Mouse (Mus musculus) gonadal fat pad, adult 2 months (tissue): Measurements from ENCODE around the gene Naaladl2. TPM values are rescaled to one million over a fixed set of nuclear protein-coding genes. Genes with fewer than 3 reads are reported as not detected.

Experiments
- DNase-seq: peaks from one replicate; pipeline ENCODE4 v3.0.0-alpha.2; 2012; ENCODE audit warnings: low read depth
- polyA plus RNA-seq: library from polyadenylated mRNA; depleted of rRNA; stranded (reverse); fragments of >200 nt; gene quantifications from 2 replicates; pipeline ENCODE4 v1.2.3, GENCODE M21; 2012

Naaladl2 gene
- polyA plus RNA-seq, 1 experiment = 0.82 TPM

DNA sequence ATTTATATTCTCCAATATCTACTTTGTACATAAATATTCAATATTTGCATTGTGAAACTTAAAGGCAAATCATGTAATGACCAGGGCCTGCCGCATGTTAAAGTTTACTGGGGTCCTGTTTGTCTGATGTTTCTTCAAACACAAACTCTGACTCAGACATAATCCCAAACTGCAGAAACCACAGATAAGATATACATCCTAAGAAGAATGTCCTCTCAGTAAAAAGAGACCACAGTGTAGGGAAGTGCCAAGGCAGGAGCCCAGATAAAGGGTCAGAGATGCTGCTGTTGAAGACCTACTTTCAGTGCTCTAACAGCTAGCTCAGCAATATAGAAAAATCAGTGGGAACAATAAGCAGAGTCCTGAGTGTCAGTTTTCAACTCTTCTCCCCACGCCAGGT, 201.9 kb downstream of the Naaladl2 start:
- DNase-seq = no peak

DNA sequence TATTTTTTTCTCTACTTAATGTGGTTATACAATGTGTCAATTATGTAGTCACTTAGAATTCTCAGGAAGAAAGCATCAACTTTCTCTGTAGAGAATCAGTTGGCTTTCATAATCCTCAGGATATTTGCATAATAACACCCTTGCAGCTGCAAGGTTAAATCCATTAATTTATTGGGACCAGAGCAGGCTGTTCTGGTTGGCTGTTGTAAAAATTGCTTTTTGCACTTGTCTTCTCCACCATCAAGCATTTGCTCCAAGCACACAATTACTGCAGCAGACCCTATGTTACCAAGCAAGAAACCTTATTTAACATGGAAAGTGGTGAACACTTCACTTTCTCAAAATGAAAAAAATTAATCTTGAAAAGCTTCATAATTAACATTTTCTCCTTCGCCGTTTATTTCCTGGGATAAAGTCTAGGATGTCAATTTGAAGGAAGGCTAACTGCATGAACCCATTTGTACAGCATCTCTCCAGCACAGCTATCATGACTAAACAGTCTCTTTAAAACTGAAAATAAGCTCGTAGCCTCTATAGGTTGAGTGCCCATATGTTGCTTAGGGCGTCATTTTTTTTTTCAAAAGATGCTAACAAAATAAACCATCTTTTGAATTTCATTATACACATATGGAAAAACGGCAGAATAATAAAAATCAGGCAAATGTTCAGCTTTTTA, 205.4 kb downstream of the Naaladl2 start:
- DNase-seq = no peak

DNA sequence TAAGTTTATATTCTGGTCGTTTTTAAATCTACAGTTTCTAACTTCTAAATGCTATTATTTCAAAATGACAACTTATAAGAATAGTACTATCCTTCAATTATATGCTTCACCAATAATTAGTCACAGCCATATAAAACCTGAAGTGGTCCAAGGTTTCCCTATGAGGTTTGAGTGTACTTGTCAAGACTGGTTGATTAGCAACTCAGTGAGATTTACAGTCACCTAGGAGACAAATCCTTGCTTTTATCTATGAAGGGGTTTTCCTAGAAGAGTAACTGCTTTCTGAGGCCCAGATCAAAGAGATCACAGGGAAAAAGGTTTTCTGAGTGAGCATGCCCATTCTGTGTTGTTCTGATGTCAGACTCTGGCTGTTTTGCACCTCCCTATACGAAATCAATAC, 222.2 kb downstream of the Naaladl2 start:
- no peak for DNase-seq

DNA sequence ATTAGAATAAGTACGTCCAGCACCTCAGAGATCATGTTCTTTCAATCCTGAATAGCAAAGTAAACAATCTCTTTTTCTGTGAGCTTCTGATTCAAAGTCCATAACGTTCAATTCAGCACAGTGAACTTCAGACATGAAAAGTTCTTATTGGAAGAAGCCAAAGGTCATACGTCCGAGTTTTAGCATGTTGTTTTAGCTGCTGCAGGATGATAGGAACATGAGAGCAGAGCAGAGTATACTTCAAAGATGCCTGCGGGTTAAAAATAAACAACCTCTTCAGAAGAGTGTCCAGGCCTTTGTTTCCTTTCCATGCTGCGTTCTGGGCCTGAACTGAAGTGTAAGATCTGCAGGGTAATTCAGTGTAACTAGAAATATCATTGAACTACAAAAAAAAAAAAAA, 222.7 kb downstream of the Naaladl2 start:
- no peak for DNase-seq

DNA sequence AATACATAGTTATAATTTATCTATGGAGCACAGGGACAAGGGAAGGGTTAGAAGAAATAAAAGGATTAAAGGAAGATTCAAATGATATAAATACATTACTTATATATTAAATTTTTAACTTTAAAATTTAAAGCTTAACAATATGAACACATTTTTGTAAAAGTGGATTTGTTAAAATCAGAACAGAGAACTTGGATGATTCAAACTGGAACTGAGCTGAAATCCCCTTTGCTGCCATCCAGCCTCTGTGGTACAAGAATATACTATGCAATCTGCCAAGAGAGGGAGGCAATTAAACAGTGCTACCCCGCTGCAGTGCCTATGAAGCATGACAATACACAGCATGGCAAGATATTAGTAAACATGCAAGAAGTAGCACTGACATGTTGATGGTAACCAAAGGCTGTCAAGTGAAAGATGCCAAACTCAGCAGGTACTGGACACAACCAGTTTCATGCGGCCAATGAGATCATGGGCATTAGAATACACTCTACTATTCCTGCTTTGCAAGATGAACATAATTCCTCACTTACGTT, 238.6 kb downstream of the Naaladl2 start:
- no peak for DNase-seq

DNA sequence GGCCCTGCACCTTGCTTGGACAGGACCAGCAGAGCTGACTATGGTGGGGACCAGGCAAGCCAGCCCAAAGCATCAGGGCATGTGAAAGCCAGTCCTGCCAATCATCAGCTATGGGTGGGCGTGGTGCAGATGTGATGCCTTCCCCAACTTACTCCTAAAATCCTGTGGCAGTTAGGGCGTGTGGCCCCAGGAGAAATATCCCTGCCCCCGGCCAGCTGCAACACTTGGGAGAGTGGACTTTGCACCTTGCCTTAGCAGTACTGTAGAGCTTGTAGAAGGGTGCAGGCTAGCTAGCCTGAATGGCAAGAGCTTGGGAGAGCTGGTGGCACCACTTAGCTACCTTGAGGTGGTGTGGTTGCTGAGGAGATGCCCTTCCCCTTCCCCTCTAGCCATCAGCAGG, 255.3 kb downstream of the Naaladl2 start:
- DNase-seq = no peak

DNA sequence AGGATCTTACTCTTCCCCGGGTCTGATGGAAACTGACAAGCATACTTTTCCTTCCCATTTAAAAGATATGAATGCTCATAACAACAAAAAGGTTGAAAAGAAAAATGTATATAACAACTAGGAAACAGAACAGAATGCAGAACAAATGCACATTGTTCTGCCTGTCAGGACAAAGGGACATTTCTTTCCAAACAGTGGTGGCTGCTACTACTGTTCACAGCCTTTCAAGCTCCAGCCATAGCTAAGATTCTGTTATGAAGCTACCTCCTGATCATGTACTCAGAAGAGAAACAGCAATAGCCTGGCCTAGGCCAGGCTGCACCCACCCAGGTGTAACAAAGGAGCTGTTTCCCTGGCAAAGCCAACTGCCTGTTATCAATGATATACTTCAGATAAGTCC, 271.8 kb downstream of the Naaladl2 start:
- no peak for DNase-seq

DNA sequence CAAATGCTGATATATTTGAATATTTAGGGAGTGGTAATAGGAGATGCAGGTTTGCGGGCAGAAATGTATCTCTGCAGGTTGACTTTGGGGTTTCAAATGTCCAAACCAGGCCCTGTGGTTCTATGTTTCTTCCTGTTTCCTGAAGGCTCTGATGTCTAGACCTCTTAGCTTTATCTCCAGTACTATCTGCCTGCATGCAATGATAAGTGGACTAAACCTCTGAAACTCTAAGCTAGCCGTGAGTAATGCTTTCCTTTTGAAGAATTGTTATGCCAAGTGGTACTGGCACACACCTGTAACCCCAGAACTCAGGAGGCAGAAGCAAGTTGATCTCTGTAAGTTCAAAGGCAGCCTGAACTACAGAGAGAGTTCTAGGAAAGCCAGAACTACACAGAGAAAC, 291.1 kb downstream of the Naaladl2 start:
- DNase-seq = no peak

DNA sequence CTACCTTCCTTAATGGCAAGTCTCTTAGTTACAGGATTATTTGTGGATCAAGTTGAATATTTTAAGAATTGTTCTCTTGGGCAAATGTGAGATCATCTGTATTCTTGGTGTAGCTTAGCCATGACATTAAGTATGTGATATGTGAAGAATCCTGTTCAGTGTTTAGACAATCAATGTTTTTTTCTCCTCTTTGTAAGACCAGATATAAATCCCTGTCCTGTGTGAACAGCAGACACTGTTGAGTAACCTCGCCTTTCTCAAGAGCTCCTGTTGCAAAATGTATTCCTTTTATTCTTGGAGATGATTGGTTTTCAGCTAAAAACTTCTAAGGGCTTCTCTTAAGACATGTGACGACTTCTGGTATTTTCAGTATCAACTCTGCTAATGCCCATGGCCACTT, 347.3 kb downstream of the Naaladl2 start:
- DNase-seq = no peak

DNA sequence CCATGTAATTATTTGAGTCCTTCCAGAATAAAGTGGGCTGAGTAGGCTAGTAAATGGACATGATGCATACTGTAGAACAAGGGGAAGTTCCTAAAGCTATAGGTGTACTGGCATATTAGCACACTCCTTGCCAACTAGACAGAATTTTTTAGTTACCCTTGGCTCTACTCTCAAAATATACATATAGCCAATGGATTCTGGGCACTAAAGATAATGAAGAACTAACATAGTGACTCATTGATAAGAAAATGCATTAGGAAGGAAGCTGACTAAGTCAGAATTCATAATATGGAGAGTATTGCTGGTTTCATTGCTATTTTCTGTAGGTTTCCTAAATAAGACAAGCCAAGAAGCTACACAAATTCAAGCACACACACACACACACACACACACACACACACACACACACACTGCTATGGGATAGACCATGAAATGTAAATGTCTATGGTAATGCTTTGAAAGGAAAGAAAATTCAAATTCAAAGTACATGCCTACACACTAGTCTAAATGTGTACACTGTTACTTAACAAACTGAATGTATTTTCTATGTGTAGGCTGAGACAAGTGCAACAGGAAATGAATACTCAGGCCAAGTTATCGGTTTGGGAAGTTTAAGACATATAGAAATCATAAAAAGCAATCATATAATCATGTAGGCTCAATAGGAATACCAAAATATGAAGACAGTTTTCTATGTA, 356.5 kb downstream of the Naaladl2 start:
- no peak for DNase-seq

DNA sequence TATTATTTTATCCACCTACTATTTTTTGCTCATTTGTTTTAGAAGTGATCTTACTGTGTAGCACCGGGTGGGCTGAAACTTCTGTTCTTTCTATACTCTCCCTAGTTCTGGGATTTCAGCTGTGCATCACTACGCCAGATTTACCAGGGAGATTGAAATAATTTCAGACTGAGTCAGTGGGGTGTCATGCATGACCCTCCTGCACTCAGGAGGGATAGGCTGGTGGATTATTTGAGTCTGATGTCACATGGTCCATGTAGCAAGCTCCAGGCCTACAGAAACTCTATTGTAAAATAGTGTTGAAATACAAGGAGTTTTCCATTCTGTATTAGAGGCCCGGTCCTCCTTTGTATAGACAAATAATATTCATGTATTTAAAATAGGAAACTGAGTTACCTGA, 360.0 kb downstream of the Naaladl2 start:
- DNase-seq = no peak

DNA sequence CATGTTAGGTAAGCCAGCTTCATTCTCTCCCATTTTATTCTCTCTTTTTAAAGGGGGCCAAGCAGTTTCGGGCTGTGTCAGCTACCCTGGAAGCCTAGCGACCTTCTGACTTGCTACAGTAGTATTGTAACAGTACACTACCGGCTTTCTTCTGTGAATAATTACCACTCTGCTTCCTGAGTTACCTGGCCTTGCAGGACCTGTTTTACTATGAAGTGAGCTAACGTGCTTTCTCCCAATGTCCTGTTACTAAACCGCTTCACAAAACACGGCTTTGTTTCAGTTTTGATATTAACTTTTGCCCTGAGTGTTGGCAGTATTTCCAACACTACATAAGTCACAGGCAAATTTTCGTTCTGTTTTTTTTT, 360.6 kb downstream of the Naaladl2 start:
- DNase-seq = no peak

DNA sequence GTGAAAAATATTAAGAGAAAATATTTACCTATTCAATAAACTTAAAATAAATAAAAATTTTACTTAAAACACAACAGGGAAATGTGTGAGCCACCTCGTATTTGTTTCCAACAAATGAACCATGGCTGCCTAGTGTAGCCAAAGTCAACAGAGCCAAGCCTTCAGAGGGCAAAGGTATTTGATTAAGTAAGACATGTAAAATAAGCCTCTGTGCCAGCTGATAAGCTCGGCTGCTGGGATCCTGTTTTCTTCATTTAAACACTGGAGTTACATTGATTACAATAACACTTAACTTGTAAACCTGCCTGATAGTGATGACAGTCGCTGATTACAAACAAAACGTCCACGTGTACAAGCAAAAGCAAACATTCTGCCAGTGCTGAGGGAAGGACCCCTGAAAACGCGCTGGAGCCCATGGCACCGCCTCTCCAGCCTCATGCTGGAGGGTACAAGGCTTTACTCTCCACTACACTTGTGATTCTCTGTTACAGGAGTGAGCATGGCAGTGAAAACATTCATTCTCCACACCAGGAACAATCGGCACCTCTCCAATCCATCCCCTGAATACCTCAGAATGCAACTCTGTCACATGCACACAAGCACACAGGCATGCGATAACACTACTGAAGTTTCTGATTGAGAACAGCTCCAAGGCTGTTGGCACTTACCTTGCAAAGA, 361.1 kb downstream of the Naaladl2 start:
- DNase-seq = no peak

DNA sequence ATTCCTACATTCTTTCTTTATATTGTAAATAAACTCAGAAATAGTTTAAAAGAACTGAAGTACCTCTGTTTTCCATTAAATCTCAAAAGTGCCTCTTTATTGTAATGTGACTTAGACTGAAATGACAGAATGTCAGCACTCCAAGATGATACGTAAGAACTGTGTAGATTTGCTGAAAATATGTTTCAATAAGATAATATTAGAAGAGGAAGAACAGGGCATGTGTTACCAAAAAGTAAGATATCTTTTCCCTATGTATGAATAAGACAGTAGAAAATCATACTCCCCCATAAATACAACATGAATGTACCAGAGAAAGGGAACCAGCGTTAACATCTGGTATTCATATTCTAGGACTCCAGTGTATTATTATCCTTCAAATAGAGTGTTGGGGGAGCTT, 362.4 kb downstream of the Naaladl2 start:
- DNase-seq = no peak

DNA sequence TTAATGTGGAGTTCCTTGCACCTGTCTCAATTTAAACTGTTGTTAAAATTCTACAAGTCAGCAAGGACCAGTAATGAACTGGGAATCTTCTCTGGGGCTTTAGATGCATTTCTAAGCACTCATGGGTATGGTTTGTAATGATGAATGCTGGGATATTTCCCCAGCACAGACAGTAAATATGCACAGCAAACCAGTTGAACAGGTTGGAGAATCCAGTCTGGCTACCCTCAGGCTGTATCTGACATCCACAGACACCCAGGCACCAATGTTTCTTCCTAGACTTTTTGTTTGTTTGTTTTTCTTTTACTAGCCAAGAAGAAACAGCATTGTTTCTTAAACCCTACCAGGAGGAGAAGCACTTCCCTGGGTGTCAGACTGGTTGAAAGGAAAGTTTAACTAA, 365.6 kb downstream of the Naaladl2 start:
- DNase-seq = peak; percentile 73

DNA sequence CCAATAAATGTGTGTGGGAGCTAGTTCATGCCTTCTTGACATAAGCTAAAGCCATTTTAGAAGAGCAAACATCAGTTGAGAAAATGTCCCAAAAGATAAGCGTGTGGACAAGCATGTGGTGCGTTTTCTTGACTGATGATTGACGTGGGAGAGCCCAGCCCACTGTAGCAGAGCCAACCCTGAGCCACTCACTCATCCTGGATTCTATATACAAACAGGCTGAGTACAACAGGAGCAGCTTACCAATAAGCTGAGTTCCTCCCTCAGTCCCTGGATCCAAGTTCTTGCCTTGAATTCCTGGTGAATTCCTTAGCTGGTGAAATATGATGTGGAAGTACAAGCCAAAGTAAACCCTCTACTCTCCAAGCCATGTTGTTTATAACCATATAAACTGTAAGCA, 395.0 kb downstream of the Naaladl2 start:
- no peak for DNase-seq

DNA sequence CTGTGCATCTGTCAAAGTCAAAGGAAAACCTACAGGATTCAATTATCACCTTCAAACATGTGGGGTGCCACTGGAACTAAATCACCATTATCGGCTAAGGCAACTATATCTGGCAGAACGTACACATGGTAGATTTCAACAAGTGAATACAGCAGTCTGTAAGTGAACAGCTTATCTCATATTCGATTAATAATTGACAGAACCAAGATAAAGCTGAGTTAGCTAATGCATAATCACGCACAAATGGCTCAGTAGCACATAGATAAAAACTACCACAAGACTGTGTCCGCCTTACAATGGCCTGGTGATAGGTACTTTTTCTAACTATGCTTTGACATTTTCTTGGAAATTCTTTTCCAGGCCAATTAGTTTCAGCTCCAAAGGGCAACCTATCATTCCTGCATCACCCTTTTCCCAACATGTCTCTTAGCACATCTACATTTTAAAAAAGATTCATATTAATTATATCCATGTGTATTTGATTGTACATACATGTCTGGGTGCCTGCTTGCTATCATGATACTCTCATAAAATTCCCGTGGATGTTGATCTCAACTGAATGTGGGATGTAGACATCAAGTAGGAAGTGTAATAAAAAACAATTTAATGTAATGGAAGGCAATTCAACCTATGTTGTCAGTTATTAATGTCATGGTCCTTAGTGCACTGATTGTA, 396.7 kb downstream of the Naaladl2 start:
- DNase-seq = no peak

DNA sequence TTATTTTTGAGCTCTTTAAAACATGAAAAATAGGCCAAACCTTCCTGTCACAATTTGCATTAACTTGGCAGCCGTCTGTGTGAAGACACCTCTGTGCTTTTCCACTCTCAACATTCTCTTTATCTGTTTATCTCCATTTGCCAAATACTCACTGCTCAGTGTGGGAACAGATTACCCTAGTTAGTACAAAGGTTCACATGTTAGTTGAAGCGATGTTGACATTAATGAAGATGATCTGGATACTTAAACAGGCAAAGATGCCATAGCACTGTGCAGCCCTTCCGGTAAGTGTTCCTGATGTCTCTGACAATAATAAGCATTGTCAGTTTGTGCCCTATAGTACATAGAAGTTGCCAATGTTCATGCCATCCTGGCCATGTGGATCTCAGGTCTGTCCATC, 400.1 kb downstream of the Naaladl2 start:
- peak; percentile 23 for DNase-seq

DNA sequence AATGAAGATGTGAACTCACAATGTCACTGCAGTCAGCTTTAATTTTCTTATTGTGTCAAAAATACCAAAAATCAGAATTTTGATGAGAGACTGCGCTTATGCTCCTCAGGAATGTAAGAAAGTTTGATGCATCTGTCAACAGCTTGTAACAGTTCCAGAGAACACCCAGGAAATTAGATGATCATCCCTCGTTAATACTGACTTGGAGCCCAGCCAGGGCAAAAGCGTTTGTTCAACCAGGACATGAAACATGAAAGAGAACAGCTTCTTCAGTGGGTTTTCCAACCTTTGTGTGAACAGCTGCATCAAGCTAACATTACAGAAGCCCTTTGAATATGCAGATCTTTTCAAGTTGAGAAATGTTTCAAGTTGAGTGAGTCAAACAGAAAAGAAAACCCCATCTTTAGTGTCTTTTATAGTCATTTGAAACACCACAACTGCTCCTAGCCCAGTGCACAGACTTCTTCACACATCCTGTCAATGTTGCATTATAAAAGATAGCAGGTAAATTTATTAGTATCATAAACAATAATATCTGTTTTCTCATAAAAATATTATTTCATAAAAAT, 424.8 kb downstream of the Naaladl2 start:
- DNase-seq = no peak

DNA sequence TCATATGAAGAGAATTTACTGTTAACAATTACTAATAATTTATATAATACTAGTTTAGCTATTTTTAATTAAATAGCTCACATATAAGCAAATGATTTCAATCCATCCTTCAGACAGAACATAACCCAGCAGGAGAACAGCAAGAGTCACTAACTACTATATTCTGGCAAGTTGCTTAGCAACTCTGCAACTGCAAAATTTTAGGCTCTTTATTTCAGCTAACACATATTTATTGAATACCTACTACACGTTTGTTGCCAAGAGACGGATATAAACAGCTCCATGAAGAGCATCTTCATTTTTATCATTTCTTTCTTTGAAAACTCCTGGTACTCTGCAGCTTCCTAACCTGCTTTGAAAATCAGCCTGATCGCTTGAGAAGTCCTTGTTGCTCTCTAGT, 429.3 kb downstream of the Naaladl2 start:
- no peak for DNase-seq

DNA sequence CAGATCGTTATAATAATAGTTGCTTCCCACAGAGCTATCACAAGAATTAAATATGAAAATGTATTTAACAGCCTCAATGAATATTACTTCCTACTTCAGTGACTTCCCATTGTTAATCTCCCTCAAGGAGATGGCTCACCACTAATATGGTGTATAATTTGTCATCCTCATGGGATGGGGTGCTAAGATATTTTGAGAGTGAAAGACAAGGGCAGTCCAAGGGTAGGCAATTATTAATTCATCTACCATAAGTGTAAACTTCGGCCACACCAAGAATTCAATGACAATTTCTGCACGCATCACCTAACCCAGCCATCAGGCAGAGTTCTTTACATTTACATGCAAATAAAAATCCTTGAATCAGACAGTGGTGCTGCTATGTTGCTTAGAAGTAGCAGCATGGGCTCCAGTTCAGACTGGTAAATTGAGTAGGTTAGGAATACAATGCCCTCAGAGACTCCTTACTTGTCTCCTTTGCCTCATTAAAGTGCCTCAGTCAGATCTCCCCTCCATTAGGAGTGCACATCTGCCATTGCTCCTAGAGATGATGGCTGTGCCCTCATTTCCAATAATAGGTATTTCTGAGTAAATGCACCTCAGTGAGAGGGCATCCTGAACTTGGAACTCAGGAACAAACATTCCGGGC, 438.2 kb downstream of the Naaladl2 start:
- no peak for DNase-seq
